Mouse (Mus musculus): ENCODE measurements around the gene Faf2. TPM values are rescaled to one million over a fixed set of nuclear protein-coding genes. Genes with fewer than 3 reads are reported as not detected.

Gene Faf2
- total and polyA plus RNA-seq, 3 experiments = 31.4 to 39.3 TPM; not detected in 1

GRCm38 (mm10) chr13:54692711-54693557 lies 71.3 kb downstream of the Faf2 start:
- no peak for TF ChIP-seq TAL1 (IDR thresholded peaks at IDR 0.05; ENCODE audit: low read length)
- no peak for TF ChIP-seq ETS1 (IDR thresholded peaks at IDR 0.05; ENCODE audit: low read depth, low read length)
- TF ChIP-seq POLR2AphosphoS2 (IDR thresholded peaks at IDR 0.05; ENCODE audit: low read length) = 0 out of 2 replicates have a peak, but pooled peaks have one; percentile 7
- TF ChIP-seq ELF1 (IDR thresholded peaks at IDR 0.05; ENCODE audit: low read depth, low read length) = 0 out of 2 replicates have a peak, but pooled peaks have one; percentile 22
- TF ChIP-seq USF2 (IDR thresholded peaks at IDR 0.05; ENCODE audit: borderline replicate concordance in 1 of 2, insufficient read depth in 1 of 2, low read depth in 1 of 2, low read length in 2 of 2) = no peak
- no peak for TF ChIP-seq POLR2AphosphoS5 (IDR thresholded peaks at IDR 0.05; ENCODE audit: borderline replicate concordance, low read depth, low read length)
- TF ChIP-seq MXI1 (IDR thresholded peaks at IDR 0.05; ENCODE audit: low read depth, low read length) = 0 out of 2 replicates have a peak, but pooled peaks have one; percentile 11
- Histone ChIP-seq H3K79me2 (ENCODE audit: control insufficient read depth, insufficient read depth, low read length, poor library complexity) (peaks cover 33% of the 10 kb centered on the region), H3K27me3 (ENCODE audit: control insufficient read depth in 1 of 2, insufficient read depth in 2 of 2, low read length in 2 of 2) (no peaks in the 10 kb centered on the region; a peak in 1 of 4 replicates), H3K9ac (ENCODE audit: control insufficient read depth, low read depth, low read length, poor library complexity, severe bottlenecking) (peak overlapping the region; percentile 95), H3K27ac (ENCODE audit: control insufficient read depth, low read depth, low read length) (peak overlapping the region; percentile 96), H3K4me1 (ENCODE audit: control insufficient read depth in 1 of 2, insufficient read depth in 2 of 2, low read length in 2 of 2) (peaks cover 2 to 27% of the 10 kb centered on the region in 2 experiments), H3K9me3 (replicated peaks; ENCODE audit: insufficient read depth, low read length) (no peaks in the 10 kb centered on the region), H3K4me3 (ENCODE audit: control insufficient read depth in 1 of 2, insufficient read depth in 1 of 2, low read depth in 2 of 2, low read length in 2 of 2) (peak overlapping the region; percentile 92 to 99), H3K36me3 (ENCODE audit: control insufficient read depth in 1 of 2, insufficient read depth in 2 of 2, low read length in 2 of 2) (peaks cover 0 to 20% of the 10 kb centered on the region in 2 experiments; a peak in 2 of 4 replicates)
- DNase-seq (ENCODE audit: low read depth, low spot score) = peak; percentile 58

- Histone ChIP-seq H3K36me3 (ENCODE audit: control insufficient read depth in 1 of 2, insufficient read depth in 2 of 2, low read length in 2 of 2) (peaks cover 0 to 16% of the 10 kb centered on the region in 2 experiments; a peak in 2 of 4 replicates), H3K79me2 (ENCODE audit: control insufficient read depth, insufficient read depth, low read length, poor library complexity) (peaks cover 33% of the 10 kb centered on the region), H3K4me3 (ENCODE audit: control insufficient read depth in 1 of 2, insufficient read depth in 1 of 2, low read depth in 2 of 2, low read length in 2 of 2) (peak within 1 kb of the TSS; percentile 92 to 99), H3K4me1 (ENCODE audit: control insufficient read depth in 1 of 2, insufficient read depth in 2 of 2, low read length in 2 of 2) (peaks cover 2 to 27% of the 10 kb centered on the region in 2 experiments), H3K9me3 (replicated peaks; ENCODE audit: insufficient read depth, low read length) (no peaks in the 10 kb centered on the region), H3K27me3 (ENCODE audit: control insufficient read depth in 1 of 2, insufficient read depth in 2 of 2, low read length in 2 of 2) (no peaks in the 10 kb centered on the region; a peak in 1 of 4 replicates), H3K9ac (ENCODE audit: control insufficient read depth, low read depth, low read length, poor library complexity, severe bottlenecking) (peak within 1 kb of the TSS; percentile 95), H3K27ac (ENCODE audit: control insufficient read depth, low read depth, low read length) (peak within 1 kb of the TSS; percentile 96)
- peak; percentile 99 for DNase-seq (ENCODE audit: low read depth, low spot score)
- TF ChIP-seq ZMIZ1 (IDR thresholded peaks at IDR 0.05; ENCODE audit: low read depth, low read length) = 0 out of 2 replicates have a peak, but pooled peaks have one; percentile 42
- TF ChIP-seq SMC3 (IDR thresholded peaks at IDR 0.05; ENCODE audit: low read depth, low read length) = no peak
- no peak for TF ChIP-seq POLR2AphosphoS5 (IDR thresholded peaks at IDR 0.05; ENCODE audit: borderline replicate concordance, low read depth, low read length)
- peak; percentile 43 for TF ChIP-seq MXI1 (IDR thresholded peaks at IDR 0.05; ENCODE audit: low read depth, low read length)
- 0 out of 2 replicates have a peak, but pooled peaks have one; percentile 5 for TF ChIP-seq USF1 (IDR thresholded peaks at IDR 0.05; ENCODE audit: low read depth, low read length)
- no peak; the same call in 1 of the 2 replicates for TF ChIP-seq KAT2A (conservative IDR thresholded peaks at IDR 0.05; ENCODE audit: low read depth, low read length)
- peak; percentile 37; the same call in 1 of the 2 replicates for TF ChIP-seq ETS1 (IDR thresholded peaks at IDR 0.05; ENCODE audit: low read depth, low read length)
- no peak for TF ChIP-seq CTCF (IDR thresholded peaks at IDR 0.05 in 2 of 3, conservative IDR thresholded peaks at IDR 0.05 in 1 of 3; ENCODE audit: control insufficient read depth in 1 of 3, insufficient read depth in 1 of 3, low read depth in 2 of 3, low read length in 3 of 3, poor library complexity in 1 of 3, severe bottlenecking in 1 of 3)
- no peak for TF ChIP-seq CHD2 (IDR thresholded peaks at IDR 0.05; ENCODE audit: low read length)
- peak; percentile 94 for TF ChIP-seq SIN3A (IDR thresholded peaks at IDR 0.05; ENCODE audit: low read length)
- no peak for TF ChIP-seq E2F4 (IDR thresholded peaks at IDR 0.05; ENCODE audit: borderline replicate concordance, low read depth, low read length)
- no peak for TF ChIP-seq MAFK (IDR thresholded peaks at IDR 0.05; ENCODE audit: borderline replicate concordance, low read depth, low read length)
- no peak; the same call in 1 of the 2 replicates for TF ChIP-seq RCOR1 (IDR thresholded peaks at IDR 0.05; ENCODE audit: low read depth, low read length)
- TF ChIP-seq NELFE (IDR thresholded peaks at IDR 0.05; ENCODE audit: low read depth, low read length) = peak; percentile 69
- no peak for TF ChIP-seq ZNF384 (IDR thresholded peaks at IDR 0.05; ENCODE audit: low read depth, low read length)
- TF ChIP-seq EP300 (IDR thresholded peaks at IDR 0.05; ENCODE audit: low read depth in 1 of 2, low read length in 2 of 2) = peak in 1 of 2 experiments; percentile 48; a peak in 2 of 4 replicates
- TF ChIP-seq TCF12 (IDR thresholded peaks at IDR 0.05; ENCODE audit: low read depth, low read length) = peak; percentile 73
- TF ChIP-seq RAD21 (IDR thresholded peaks at IDR 0.05; ENCODE audit: low read depth, low read length) = no peak
- 0 out of 2 replicates have a peak, but pooled peaks have one; percentile 10 for TF ChIP-seq TBP (IDR thresholded peaks at IDR 0.05; ENCODE audit: low read depth, low read length)
- peak in 1 of 2 experiments; percentile 72; a peak in 3 of 4 replicates for TF ChIP-seq POLR2A (IDR thresholded peaks at IDR 0.05; ENCODE audit: control insufficient read depth in 1 of 2, insufficient read depth in 1 of 2, low read depth in 1 of 2, low read length in 2 of 2, poor library complexity in 1 of 2)
- no peak for TF ChIP-seq JUND (IDR thresholded peaks at IDR 0.05; ENCODE audit: low read depth, low read length)
- no peak for TF ChIP-seq ZC3H11A (IDR thresholded peaks at IDR 0.05; ENCODE audit: low read depth, low read length)
- no peak for TF ChIP-seq MYC (IDR thresholded peaks at IDR 0.05; ENCODE audit: low read depth, low read length)
These were observed 72.2 kb downstream of the Faf2 start, which contains the start of gene Rnf44 for GRCm38 (mm10) chr13:54693558-54694347. Gene Rnf44, minus strand, starts transcription at chr13:54693907.
